Mouse (Mus musculus) heart, embryonic 12.5 days (tissue): Measurements from ENCODE around the gene Gclm. TPM values are rescaled to one million over a fixed set of nuclear protein-coding genes. Genes with fewer than 3 reads are reported as not detected.
A peak's percentile ranks its signal among the peaks of the same experiment; 100 is the strongest.

Source experiments
- ATAC-seq: fragments of 200-750 bp; cut with Nextera tagmentation; 2 replicates; pipeline ENCODE4 v1.8.0; 2017; ENCODE audit warnings: moderate TSS enrichment, moderate library complexity; ENCODE audit not compliant: insufficient number of reproducible peaks, low FRiP score
- H3K27ac ChIP-seq: fragments of 300-500 bp; sonication (generic); 2 replicates; pipeline ENCODE4 v1.5.1; 2016; ENCODE audit warnings: mild to moderate bottlenecking, moderate library complexity; ENCODE audit not compliant: poor library complexity, severe bottlenecking
- H3K27me3 ChIP-seq: fragments of 300-500 bp; sonication (generic); replicated peaks from 2 replicates; pipeline ENCODE4 v1.6.1; 2016; ENCODE audit warnings: mild to moderate bottlenecking, moderate library complexity
- H3K36me3 ChIP-seq: fragments of 300-500 bp; sonication (generic); 2 replicates; pipeline ENCODE4 v1.6.1; 2016; ENCODE audit warnings: mild to moderate bottlenecking, moderate library complexity
- H3K4me1 ChIP-seq: fragments of 300-500 bp; sonication (generic); replicated peaks from 2 replicates; pipeline ENCODE4 v1.6.1; 2016; ENCODE audit warnings: mild to moderate bottlenecking
- H3K4me2 ChIP-seq: fragments of 300-500 bp; sonication (generic); 2 replicates; pipeline ENCODE4 v1.6.1; 2016; ENCODE audit warnings: mild to moderate bottlenecking, moderate library complexity
- H3K4me3 ChIP-seq: fragments of 300-500 bp; sonication (generic); 2 replicates; pipeline ENCODE4 v1.5.1; 2016; ENCODE audit warnings: mild to moderate bottlenecking
- H3K9ac ChIP-seq: fragments of 300-500 bp; sonication (generic); 2 replicates; pipeline ENCODE4 v1.6.1; 2016; ENCODE audit warnings: mild to moderate bottlenecking, moderate library complexity
- H3K9me3 ChIP-seq: fragments of 300-500 bp; sonication (generic); replicated peaks from 2 replicates; pipeline ENCODE4 v1.6.1; 2016; ENCODE audit warnings: mild to moderate bottlenecking, moderate library complexity
- WGBS: fragments of 180-500 bp; shearing (Covaris S2); methylation state at CpG from one replicate; pipeline ENCODE4 v1.1.7; 2016; 5-methylcytosine and 5-hydroxymethylcytosine counted together
- microRNA counts: library from miRNA; unstranded; fragments of <30 nt; microRNA quantifications from one replicate; lab custom pipeline; 2017
- microRNA-seq: library from miRNA; unstranded; fragments of <30 nt; microRNA quantifications from one replicate; pipeline ENCODE4, GENCODE M21; 2017
- polyA plus RNA-seq: library from polyadenylated mRNA; unstranded; fragments of >200 nt; fragmentation: Nextera tagmentation; extraction: Ambion mirVana; gene quantifications from 2 replicates; pipeline ENCODE4 v1.2.1, GENCODE M21; 2016

Gclm gene
- polyA plus RNA-seq, 1 experiment from 2014 or later, result 122 TPM

DNA sequence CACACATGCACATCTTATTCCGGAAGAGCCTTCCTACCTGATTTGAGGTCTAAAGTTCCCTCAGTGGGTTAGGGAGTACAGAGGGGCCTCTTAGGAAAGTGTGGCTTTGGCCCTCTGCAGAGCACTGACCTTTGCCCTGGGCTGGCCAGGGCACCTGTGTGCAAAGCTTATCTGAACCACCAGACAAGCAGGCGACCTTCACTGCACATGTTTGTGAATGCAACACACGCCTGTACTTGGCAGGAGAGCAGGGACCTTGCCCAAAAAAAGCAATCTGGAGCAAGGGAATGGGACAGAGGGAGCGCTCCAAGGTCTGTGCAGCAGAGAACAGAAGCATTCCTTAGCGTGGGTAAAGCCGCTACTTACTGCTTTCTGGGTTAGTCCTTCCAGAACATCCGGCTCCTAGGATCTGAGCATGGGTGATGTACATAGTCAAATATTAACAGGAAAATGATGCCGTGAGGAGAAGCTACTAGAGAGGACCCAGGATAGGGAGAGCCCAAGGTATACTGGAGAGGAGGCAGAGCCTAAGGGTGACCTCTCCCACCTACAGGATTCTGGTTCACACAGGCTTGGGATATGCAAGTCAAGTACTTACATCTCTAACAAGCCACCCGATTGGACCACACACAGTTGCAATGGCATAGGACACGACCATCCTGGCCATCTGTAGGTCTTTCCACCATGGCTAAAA, 67.7 kb downstream of the Gclm start:
- no peaks in the 10 kb centered on the region for H3K36me3 ChIP-seq
- ATAC-seq, result no peak
- peaks cover 18% of the 10 kb centered on the region for H3K4me1 ChIP-seq
- H3K27me3 ChIP-seq, result peaks cover 60% of the 10 kb centered on the region
- 70% methylated on average over 10 of the region's 10 CpGs for WGBS
- no peak overlapping the region for H3K9ac ChIP-seq
- H3K4me3 ChIP-seq, result no peak overlapping the region
- no peaks in the 10 kb centered on the region for H3K9me3 ChIP-seq
- H3K27ac ChIP-seq, result no peak overlapping the region
- no peak overlapping the region for H3K4me2 ChIP-seq

DNA sequence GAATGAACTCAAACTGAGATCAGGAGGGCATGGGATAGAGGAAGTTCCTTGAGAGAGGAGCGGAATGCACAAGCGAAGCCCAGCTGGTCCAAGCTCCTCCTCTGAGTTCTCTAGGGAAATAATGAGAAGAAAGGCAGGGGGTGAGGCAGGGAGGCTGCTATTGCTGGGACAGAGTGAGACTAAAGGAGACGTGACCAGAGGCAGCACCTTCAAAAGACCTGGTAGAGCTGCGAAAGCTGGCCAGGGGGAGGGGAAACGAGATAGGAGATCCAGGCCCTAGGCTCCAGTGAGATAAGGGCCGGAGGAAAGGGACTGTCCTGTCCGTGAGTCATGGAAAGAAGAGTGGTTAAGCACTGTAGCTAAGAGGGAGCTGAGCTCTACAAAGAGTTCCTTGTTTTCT, 68.6 kb downstream of the Gclm start:
- no peaks in the 10 kb centered on the region for H3K9me3 ChIP-seq
- 10% methylated on average over 7 of the region's 7 CpGs for WGBS
- H3K4me3 ChIP-seq, result no peak overlapping the region
- no peaks in the 10 kb centered on the region for H3K36me3 ChIP-seq
- ATAC-seq, result peak; percentile 43; the same call in 1 of the 2 replicates
- H3K4me2 ChIP-seq, result peak overlapping the region; percentile 33; the same call in 1 of the 2 replicates
- H3K27ac ChIP-seq, result no peak overlapping the region
- no peak overlapping the region for H3K9ac ChIP-seq
- peaks cover 18% of the 10 kb centered on the region for H3K4me1 ChIP-seq
- H3K27me3 ChIP-seq, result peaks cover 59% of the 10 kb centered on the region

DNA sequence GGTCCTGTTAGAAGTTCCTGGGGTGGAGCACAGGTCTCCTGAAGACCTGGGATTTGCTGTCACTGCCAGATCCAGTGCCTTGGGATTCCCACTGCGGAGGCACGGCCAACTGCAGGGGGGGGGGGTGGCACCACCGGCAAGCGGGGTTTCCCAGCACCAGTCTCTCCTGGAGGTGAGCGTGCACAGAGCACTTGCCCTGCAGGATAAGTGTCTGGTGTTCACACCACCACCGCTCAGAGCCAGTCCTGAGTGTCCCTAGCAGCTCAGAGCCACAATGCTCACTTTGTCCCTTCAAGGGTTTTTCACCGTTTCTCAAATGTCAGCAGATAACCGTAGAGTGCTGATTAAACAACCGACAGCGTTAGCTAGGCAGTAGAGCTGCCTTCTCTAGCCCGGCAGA, 71.3 kb downstream of the Gclm start:
- 7% methylated on average over 11 of the region's 11 CpGs for whole genome bisulfite sequencing
- Histone ChIP-seq H3K27ac (no peak overlapping the region), H3K9ac (no peak overlapping the region), H3K27me3 (peaks cover 60% of the 10 kb centered on the region), H3K4me1 (peaks cover 18% of the 10 kb centered on the region), H3K9me3 (no peaks in the 10 kb centered on the region), H3K4me2 (peak overlapping the region; percentile 57), H3K4me3 (peak overlapping the region; percentile 15; the same call in 1 of the 2 replicates), H3K36me3 (no peaks in the 10 kb centered on the region)
- ATAC-seq, result no peak

DNA sequence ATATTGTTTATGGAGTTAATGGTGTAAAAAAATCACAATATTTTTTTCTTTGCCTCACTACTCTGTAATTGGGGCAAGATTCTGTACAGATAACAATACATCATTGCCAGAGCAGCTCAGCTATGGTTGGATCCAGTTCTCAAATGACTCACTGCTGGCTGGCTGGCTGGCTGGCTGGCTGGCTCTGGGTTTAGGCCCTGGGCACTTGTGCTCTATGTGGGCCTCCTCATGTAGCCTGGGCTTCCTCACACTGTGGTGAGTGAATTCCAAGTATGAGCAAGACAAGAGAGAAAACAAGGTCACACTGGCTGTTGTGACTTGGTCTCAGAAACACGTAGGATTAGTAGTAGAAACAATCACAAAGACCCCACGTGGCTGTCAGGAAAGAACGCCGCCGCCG, 72.0 kb downstream of the Gclm start:
- WGBS, result 77% methylated on average over 6 of the region's 6 CpGs
- Histone ChIP-seq H3K27me3 (peaks cover 66% of the 10 kb centered on the region), H3K9ac (no peak overlapping the region)

More for the DNA sequence above, 72.0 kb downstream of the Gclm start:
- no peak for ATAC-seq
- Histone ChIP-seq H3K9me3 (no peaks in the 10 kb centered on the region), H3K4me1 (peaks cover 18% of the 10 kb centered on the region), H3K4me2 (no peak overlapping the region), H3K27ac (no peak overlapping the region), H3K4me3 (no peak overlapping the region), H3K36me3 (no peaks in the 10 kb centered on the region)

MicroRNAs within 50 kb of the gene (microRNA counts, 519-probe panel; counts per million panel counts)
- not detected for microRNA mmu-miR-760 (lab: Ali Mortazavi, UCI)

Small RNA genes within 50 kb of the gene (microRNA-seq; reads per million reads assigned to microRNA genes)
- gene Gm22903 (not detected), gene Mir760 (46.2 reads per million, percentile 41 among the genes with 10 or more reads in this experiment)

Other genes starting within 250 kb of the Gclm start
- 3.6 and 4.0 TPM in 2 replicates for gene Abca4, start 201.1 kb upstream of the Gclm start, polyA plus RNA-seq
- 50.1 and 53.4 TPM in 2 replicates for gene Dnttip2, start 28.8 kb downstream of the Gclm start, polyA plus RNA-seq
- gene Bcar3, start 48.6 kb downstream of the Gclm start, polyA plus RNA-seq, result 6.0 and 7.3 TPM in 2 replicates